Mouse (Mus musculus) urinary bladder, postnatal 25 days (tissue): ENCODE data around the gene Magi2.
"Not testable (repeated sequence)": the region's sequence is repeated elsewhere in the genome, so short reads cannot be mapped to it uniquely, and the experiment has no call there.

Experiments
- DNase-seq: peaks from one replicate; pipeline ENCODE4 v3.0.0; 2022; ENCODE audit warnings: low spot score

Gene Magi2

DNA sequence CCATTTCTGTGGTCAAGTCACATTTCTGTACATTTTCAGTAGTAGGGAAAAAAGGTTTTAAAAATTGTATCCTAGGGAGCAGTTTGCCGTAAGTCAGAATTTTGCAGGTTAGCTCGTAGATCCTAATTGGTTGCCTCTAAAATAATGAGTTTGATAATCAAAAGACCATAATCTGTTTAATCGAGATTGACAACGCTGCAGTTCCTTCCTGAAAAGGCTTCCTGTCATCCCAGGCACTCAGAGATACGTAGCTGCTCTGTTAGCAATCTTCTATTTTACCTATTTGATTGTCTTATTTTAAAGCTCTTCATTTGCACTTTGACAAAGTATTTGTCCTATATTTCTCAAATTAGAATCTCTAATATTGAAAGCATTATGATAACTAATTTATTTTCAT is 1476.5 kb downstream of the Magi2 start:
- DNase-seq = no peak

DNA sequence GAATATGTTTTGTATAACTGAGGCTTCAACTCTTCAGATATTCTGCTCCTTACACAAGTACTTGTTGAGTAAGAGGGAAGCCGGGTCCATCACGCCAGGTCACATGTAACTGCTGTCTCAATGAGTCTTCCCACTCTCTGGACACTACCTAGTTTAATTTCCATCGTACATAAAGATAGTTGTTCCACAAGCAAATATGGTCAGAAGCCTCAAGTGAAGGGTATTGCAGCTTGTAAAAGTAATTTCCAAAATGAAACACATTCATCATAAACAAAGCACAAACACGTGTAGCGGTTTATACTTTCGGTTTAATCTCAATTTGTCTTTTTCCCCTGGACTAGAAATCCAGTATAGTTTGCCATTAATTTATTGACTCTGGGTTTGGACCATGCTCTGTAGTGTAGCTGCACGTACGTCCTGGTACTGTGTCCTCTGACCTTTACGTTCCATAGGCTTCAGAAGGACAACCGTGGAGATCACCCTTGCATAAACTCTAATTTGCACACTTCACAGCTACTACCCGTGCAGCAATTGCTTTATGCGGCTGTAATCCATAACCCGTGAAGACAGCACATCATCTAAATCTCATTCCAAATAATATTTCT is 1477.2 kb downstream of the Magi2 start:
- no peak for DNase-seq

DNA sequence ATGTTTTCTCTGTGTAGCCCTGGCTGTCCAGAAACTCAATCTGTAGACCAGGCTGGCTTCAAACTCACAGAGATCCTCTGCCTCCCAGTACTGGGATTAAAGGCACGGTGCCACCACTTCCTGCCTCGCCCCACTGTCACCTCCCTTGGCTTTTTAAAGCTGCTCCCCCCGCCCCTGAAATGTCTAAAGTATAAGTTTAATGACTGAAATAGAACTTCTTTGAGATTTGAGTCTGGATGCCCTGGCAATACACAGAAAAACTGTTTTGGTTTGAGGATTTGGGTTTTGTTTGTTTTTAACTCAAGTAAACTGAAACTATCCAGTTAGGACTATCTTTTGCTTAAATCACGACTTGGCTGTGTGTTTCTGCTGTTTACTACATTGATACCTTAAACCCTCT is 1478.0 kb downstream of the Magi2 start:
- DNase-seq = no peak

DNA sequence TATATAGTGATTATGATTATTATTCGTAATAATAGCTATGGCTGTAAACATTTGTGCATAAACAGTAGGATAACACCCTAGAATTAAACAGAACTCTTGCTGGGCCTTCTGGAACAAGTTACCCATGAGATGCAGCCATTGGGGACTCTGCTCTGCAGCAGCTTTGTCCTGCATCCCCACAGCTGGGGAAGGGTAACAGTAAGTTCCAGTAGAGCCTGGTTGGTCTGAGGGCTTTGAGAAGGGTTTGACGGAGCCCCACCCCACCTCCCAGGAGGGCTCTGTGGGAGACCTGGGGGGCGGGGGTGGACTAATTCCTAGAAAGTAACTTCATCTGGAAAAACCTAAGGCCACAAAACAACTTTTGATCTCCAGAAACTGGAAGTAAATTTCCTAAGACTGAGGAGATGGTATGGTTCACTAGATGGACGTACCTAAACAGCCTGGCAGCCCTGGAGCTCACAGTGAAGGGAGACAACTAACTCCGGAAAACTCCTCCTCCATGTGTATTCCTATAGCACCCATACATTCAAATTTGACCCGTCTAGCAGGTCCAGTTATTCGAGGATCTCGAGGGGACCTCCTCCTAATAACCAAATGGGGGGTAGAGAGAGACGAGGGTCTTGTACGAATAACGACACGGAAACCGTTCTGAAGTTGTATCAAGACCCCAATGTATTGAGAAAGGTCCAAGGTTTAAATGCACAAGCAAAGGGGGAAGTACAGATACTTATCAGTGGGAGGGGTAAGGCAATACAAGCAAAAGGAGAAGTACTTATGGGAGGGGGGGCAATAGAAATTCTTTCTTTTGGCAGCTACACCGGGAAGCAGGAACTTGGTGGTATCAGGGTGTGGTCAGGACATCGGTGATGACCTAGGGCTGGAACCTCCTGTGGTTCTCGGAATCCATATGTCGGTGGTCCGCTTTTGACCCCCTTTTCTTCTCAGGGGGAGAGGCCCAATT is 1479.8 kb downstream of the Magi2 start:
- DNase-seq = not testable (repeated sequence)

DNA sequence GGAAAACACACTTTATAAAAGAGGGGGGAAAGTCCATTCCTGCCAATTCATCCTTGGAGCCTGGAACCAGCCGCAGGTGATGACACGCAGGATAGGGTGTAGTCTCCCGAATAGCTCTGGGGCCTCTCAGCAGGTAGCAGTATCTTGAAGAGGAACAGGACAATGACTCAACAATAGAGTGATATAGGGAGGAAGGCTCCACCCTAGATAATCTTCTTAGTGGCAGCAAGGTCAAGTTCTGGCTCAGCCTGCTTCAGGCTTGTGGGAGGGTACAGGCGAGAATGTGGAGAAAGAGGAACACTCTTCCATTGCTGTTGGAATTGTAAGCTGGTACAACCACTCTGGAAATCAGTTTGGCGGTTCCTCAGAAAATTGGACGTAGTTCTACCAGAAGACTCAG is 1484.0 kb downstream of the Magi2 start:
- not testable (repeated sequence) for DNase-seq

DNA sequence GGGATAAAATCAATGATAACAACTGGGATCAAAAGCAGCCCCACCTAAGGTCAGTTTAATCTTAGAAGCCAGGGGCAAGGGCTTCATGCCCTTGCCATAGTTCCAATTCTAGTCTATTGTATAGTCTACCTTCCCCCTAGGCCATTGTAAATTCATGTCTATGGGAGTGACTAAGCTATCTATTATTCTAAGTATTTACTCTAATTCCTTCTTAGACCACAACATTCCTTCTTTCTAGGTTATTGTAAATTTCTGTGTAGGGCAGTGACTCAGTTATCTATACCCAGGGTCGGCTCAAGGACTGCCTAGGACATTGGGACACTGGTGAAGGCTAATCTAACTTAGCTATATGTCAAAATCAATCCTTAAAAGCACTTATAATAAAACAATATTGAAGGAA is 1487.8 kb downstream of the Magi2 start:
- not testable (repeated sequence) for DNase-seq

DNA sequence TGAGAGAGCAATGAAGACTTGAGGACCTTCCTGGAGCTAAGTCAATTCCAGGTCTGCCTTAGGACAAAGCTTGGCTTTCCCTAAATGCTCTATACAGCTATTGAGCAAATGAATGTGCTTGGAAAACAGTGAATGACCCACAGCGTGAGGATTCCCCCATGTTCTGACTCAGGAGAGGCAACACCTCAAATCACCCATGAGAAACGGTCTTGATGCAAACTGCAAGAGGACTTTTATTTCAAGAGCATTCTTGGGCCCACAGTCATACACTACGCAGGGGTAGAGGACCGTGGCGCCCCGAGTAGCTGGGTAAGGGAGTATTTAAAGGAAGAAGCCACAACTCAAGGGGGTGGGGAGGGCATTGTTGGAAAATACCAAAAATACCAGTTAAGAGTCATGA is 1489.1 kb downstream of the Magi2 start:
- not testable (repeated sequence) for DNase-seq

DNA sequence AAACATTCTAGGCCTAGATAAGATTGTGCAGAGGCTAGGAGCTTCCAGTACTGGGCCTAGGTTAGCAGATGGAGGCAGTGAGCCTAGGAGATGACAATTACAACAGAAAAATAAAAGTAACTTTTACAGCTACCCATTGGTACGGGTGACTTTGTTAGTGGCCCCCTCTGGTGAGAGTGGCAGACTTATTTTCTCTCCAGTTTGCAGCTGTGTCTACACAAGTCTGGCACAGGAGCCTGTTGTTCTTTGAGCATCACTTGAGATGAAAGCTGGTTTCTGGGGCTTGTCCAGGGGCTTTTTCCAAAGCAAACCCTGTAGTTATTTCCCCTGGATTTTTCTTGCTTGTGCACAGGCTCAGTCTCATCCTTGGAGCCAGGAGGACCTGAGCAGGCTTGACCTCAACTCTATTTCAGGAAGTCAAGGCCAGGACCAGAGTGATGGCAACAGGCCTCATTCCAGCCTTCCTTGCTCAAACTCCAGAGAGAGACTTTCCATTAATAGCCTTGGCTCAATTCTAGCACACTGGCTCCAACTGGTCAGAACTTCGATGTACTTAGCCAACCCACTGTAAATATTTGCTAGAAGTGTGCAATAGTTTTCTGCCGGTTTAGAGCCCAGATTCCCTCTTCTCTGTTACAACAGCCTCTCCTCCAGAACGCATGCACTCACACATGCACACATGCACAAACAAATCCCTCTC is 1493.5 kb downstream of the Magi2 start:
- DNase-seq = no peak

DNA sequence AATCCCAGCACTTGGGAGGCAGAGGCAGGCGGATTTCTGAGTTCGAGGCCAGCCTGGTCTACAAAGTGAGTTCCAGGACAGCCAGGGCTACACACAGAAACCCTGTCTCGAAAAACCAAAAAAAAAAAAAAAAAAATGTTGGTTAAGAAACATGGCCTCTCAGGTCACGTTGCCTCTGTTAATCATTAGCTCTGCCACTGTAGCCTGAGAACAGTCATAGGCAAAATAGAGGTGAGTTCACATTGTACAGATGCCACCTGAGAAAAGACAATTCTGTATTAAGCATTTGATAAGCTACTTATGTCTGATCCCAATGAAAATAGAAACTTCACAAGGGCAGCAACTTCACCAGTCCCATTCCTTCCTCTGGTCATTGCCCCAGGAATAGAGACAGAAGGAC is 1496.4 kb downstream of the Magi2 start:
- DNase-seq = not testable (repeated sequence)

DNA sequence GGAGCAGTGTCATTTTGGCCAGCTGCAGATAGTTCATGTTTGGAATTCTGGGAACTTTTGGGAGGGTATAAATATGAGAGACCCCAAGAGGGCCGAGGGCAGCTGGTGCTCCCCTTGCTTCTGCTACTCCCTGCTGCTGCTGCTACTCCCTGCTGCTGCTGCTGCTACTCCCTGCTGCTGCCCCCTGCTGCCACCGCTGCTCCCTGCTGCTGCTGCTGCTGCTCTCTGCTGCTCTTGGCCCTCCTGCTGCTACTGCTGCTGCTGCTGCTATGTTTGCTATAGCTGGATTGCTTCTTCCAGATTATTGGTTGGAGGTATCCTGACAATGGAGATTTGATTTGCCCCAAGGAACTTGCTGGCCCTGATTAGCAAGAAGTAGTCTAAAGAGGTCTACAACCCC is 1512.0 kb downstream of the Magi2 start:
- no peak for DNase-seq

DNA sequence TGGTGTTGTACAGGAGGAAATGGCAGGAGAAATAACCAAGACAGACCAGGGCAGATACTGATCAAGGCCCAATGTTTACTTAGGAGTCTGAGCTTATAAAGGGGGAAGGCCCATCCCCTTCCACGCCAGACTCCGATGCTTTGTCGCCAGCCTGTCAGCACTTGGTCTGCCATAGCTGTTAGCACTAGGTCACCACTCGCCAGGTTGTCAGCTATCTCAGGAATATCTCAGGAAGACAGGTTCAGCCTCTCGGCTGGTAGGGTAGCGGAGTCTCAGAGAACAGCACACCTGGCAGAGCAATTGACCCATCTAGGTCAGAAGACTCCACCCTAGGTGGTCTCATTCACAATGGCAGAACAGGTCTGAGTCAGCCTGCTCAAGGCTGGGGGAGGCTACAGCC is 1514.4 kb downstream of the Magi2 start:
- DNase-seq = no peak

DNA sequence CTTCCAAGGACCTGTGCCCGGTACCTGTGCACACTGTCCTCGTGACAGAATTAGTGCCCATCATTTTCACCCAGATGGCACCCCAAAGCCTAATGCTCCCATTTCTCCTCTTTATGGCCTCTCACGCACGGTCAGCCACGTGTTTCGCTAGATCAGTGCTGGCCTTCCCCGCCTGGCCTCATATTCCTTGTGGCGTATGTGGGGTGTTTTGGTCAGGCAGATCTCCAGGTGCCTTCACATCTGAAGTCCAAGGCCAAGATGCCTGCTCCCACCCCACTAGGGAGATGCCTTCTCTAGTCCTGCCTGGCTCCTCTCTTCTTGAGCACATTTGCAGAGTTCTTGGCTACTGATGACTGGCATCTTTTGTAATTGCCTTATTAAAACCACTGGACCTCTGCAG is 1515.1 kb downstream of the Magi2 start:
- DNase-seq = no peak

DNA sequence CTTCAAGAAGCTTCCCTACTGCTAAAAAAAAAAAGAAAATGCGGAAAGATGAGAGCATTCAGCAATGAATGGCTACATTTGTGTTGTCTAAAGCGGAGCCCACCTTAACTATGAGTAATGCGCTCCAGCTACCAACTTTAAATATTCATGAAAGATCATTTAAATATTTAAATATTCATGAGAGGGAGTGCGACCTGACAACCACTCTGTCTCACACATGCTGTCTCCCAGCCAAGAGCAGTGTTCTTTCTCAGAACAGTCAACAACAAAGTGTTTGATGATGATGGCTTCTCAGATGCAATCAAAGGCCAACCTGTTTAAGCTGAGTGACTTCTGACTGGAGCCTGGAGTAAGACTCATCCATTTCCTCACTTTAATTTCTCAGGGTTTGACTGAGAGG is 1521.3 kb downstream of the Magi2 start:
- no peak for DNase-seq

DNA sequence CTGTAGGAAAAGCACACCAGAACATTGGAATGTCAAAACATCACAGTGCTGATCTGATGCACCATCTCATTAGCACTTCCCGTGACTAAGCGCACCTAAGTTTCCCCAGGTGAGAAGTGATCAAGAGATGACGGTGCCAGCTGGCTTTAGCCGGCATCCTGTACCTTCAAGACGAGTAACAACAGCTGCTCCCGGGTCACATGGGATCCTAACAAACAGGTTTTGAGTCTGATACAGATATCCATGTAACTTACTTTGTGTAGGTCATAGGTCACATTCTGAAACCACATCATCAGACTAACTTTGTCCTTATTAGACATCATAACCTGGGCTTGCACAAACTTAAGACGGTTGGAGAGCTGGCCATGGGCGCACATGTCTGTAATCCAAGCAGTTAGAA is 1522.0 kb downstream of the Magi2 start:
- no peak for DNase-seq

DNA sequence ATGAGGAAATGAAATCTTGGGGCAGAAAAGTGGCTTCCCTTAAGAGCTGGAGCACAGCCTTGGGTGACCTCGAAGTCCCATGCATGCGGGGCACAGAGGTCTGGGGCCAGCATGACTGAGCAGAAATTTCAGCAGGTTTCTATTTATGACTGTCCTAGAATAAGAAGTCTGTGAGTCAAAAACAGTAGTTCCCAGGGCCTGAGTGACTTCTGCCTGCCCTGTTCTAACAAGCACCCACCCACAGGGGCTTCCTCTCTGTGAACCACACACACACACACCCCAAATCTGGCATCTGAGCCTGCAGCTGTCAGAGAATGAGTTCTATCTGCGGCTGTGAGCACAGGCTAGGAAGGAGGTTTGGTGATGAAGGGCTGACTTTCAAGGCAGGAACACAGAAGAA is 1522.7 kb downstream of the Magi2 start:
- DNase-seq = no peak

DNA sequence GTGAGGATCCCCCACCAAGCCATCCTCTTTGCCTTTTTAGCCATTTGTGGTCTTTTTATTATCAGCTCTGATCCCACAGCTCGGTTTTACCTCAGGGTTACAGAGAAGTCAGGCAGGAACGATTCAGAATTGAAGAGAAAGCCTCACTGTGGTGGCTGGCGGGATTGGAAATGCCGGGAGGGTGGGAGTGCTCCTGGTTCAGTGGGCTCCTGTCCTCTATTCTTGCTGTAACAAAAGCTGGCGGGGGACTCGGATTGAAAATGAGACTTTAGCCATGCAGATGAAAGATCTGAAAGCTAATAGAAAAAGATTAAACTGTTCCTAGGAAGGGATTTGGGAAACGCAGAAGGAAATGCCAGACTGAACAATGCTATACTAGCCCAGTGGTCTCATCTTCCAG is 1524.2 kb downstream of the Magi2 start:
- DNase-seq = no peak

DNA sequence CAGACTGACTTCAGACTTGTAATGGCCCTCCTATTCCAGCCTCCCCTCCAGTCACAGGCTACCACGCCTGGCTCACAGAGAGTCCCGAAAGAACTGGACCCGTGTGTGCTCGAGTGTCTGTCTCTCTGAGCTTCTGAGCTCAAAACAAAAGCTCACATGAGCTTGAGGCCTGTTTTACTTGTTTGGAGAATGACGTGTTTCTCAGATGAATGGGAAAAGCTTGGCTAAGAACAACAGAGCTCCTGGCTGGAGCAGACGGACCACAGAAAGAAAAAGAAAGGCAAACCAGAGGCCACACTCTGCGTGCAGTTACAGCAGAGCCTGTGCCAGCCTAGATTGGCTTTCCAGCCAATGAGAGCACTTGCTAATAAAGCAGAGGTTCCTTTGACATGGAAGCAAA is 1524.9 kb downstream of the Magi2 start:
- no peak for DNase-seq

DNA sequence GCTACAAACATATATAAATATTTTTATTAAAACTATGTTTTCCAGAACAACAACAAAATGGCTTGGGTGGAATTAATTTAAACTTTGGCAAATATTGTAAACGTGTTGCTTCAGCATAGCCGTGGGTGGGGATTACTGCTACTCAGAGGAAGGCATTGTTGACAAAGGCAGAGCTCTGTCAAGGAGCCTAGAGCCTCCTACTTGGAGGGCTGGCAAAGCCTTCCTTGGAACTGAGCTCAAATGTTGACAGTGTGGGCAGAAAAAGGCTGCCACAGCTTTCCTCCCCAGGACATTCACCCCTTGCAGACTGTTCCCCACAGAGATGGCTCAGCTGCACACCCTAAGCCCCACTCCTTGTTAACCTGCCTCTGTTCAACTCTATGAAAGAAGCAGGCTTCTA is 1526.3 kb downstream of the Magi2 start:
- DNase-seq = no peak

DNA sequence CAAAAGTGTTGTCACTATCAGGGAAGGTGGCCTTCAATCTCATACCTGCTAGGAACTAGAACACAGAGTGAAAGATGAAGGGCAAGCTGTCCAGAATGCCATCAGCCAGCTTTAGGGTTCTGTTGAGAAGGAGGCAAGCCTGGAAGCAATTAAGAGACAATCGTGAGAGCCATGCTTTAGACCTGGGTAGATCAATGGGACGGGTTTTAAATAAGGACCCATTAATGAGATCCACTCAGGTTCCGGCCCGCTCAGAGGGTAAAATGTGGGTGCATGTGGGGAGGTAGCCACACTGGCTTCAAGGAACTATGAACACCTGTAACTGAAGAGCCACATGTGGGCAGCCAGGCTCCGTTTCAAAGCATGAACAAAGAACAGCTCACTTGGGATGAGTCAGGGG is 1527.1 kb downstream of the Magi2 start:
- DNase-seq = no peak
